Mouse (Mus musculus) spleen, postnatal 10 days (tissue): Measurements from ENCODE around the gene Dock7.
"Not testable (repeated sequence)": the region's sequence is repeated elsewhere in the genome, so short reads cannot be mapped to it uniquely, and the experiment has no call there.

Experiments
- DNase-seq, 2 experiments: peaks; one replicate each; pipeline ENCODE4 v3.0.0; 2021 to 2022; ENCODE audit warnings: low spot score in 2 of 2

Gene Dock7

GRCm38 (mm10) chr4:99006319-99006718, 114.4 kb downstream of the Dock7 start:
- DNase-seq: no peak

- no peak for DNase-seq
Measured at GRCm38 (mm10) chr4:99005574-99005973, 115.1 kb downstream of the Dock7 start.

- DNase-seq: no peak
Measured at GRCm38 (mm10) chr4:98993491-98993890, 127.2 kb downstream of the Dock7 start.

- DNase-seq: no peak
Measured at GRCm38 (mm10) chr4:98984701-98985100, 136.0 kb downstream of the Dock7 start.

- DNase-seq: not testable (repeated sequence)
Measured at GRCm38 (mm10) chr4:98979976-98980375, 140.7 kb downstream of the Dock7 start.

GRCm38 (mm10) chr4:98978693-98979092, 142.0 kb downstream of the Dock7 start:
- DNase-seq: no peak

- DNase-seq: not testable (repeated sequence)
Measured at GRCm38 (mm10) chr4:98978288-98978687, 142.4 kb downstream of the Dock7 start.

- no peak for DNase-seq
Measured at GRCm38 (mm10) chr4:98975741-98976140, 145.0 kb downstream of the Dock7 start.

GRCm38 (mm10) chr4:98969946-98970345, 150.8 kb downstream of the Dock7 start:
- DNase-seq: no peak

- DNase-seq: no peak
Measured at GRCm38 (mm10) chr4:98960243-98960642, 160.5 kb downstream of the Dock7 start.

- no peak for DNase-seq
Measured at GRCm38 (mm10) chr4:98955986-98956385, 164.7 kb downstream of the Dock7 start.

GRCm38 (mm10) chr4:98950563-98950962, 170.2 kb downstream of the Dock7 start:
- no peak for DNase-seq

GRCm38 (mm10) chr4:98938210-98938609, 182.5 kb downstream of the Dock7 start:
- DNase-seq: not testable (repeated sequence)

- no peak for DNase-seq
Measured at GRCm38 (mm10) chr4:98936036-98936435, 184.7 kb downstream of the Dock7 start.

- DNase-seq: peak in 1 of 2 experiments; percentile 24
Measured at GRCm38 (mm10) chr4:98925250-98925781, 195.4 kb downstream of the Dock7 start.

GRCm38 (mm10) chr4:98924906-98925178, 195.9 kb downstream of the Dock7 start:
- no peak for DNase-seq

- DNase-seq: peak; percentile 36 to 42
Measured at GRCm38 (mm10) chr4:98924071-98924905, 196.4 kb downstream of the Dock7 start.

GRCm38 (mm10) chr4:98923568-98924070, 197.1 kb downstream of the Dock7 start, which contains the start of gene Usp1:
Gene Usp1 (plus strand): TSS chr4:98923810.
- DNase-seq: peak; percentile 87 to 88

GRCm38 (mm10) chr4:98922643-98923567, 197.8 kb downstream of the Dock7 start:
- peak; percentile 80 to 94 for DNase-seq

GRCm38 (mm10) chr4:98922061-98922642, 198.6 kb downstream of the Dock7 start:
- DNase-seq: peak in 1 of 2 experiments; percentile 14

GRCm38 (mm10) chr4:98920896-98921295, 199.8 kb downstream of the Dock7 start:
- no peak for DNase-seq

- no peak for DNase-seq
Measured at GRCm38 (mm10) chr4:98918204-98918603, 202.5 kb downstream of the Dock7 start.
